In genomic region chr16:8669432-8669831, GRCm38 (mm10) we compare ENCODE assay signal across 10 mouse cellular contexts. TPM values are rescaled to one million over a fixed set of nuclear protein-coding genes. Genes with fewer than 3 reads are reported as not detected.
A peak's percentile ranks its signal among the peaks of the same experiment; 100 is the strongest.
DNase-seq lines count a peak whose midpoint lies in the region; ATAC-seq and TF ChIP-seq lines count a peak whose summit lies in the region.
"Had no signal": no experiment of that assay in that cellular context is flagged by ENCODE, and none has a peak within 500 bp of the region (broad histone marks: within the 10 kb centered on the region; RNA-seq: fewer than 3 reads in every experiment).

No protein-coding gene starts in this region.

- 0 out of 2 replicates have a peak, but pooled peaks cover 5% of the 10 kb centered on the region for H3K27me3 ChIP-seq in neural tube, embryonic 11.5 days (ENCODE audit: control insufficient read depth, insufficient read depth, low read length)
- H3K27me3 ChIP-seq in limb, embryonic 14.5 days (ENCODE audit: control insufficient read depth, insufficient read depth, low read length), result no peaks in the 10 kb centered on the region
- H3K27me3 ChIP-seq in stomach, embryonic 16.5 days (ENCODE audit: control insufficient read depth, insufficient read depth, low read length), result no peaks in the 10 kb centered on the region

- H3K4me1 ChIP-seq in neural tube, embryonic 11.5 days (ENCODE audit: control insufficient read depth, insufficient read depth, low read length), result peaks cover 28% of the 10 kb centered on the region
- peaks cover 13% of the 10 kb centered on the region for H3K4me1 ChIP-seq in limb, embryonic 14.5 days (ENCODE audit: control insufficient read depth, insufficient read depth, low read length)
- peaks cover 47% of the 10 kb centered on the region for H3K4me1 ChIP-seq in stomach, embryonic 16.5 days (ENCODE audit: control insufficient read depth, insufficient read depth, low read length)

- no peaks in the 10 kb centered on the region for H3K36me3 ChIP-seq in neural tube, embryonic 11.5 days (ENCODE audit: control insufficient read depth, insufficient read depth, low read length)
- H3K36me3 ChIP-seq in limb, embryonic 14.5 days (ENCODE audit: control insufficient read depth, insufficient read depth, low read length), result peaks cover 3% of the 10 kb centered on the region; the same call in 1 of the 2 replicates
- no peaks in the 10 kb centered on the region for H3K36me3 ChIP-seq in stomach, embryonic 16.5 days (ENCODE audit: control insufficient read depth, insufficient read depth, low read length)

- no peak for TF ChIP-seq POLR2A in limb, embryonic 14.5 days (IDR thresholded peaks at IDR 0.05; ENCODE audit: borderline replicate concordance, extremely low read depth, insufficient read depth, insufficient read length)

- 54% methylated on average over 5 of the region's 5 CpGs for WGBS in neural tube, embryonic 11.5 days
- 63% methylated on average over 5 of the region's 5 CpGs for WGBS in limb, embryonic 14.5 days
- WGBS in stomach, embryonic 16.5 days, result 62% methylated on average over 5 of the region's 5 CpGs

- H3K9ac ChIP-seq in neural tube, embryonic 11.5 days (ENCODE audit: low read length), result peak overlapping the region; percentile 69
- H3K9ac ChIP-seq in limb, embryonic 14.5 days (ENCODE audit: low read depth, low read length, severe bottlenecking), result 0 out of 2 replicates have a peak overlapping the region, but pooled peaks have one; percentile 64
- H3K9ac ChIP-seq in stomach, embryonic 16.5 days (ENCODE audit: low read length), result peak overlapping the region; percentile 55

- DNase-seq in embryo, embryonic 10.5 days (ENCODE audit: low spot score), result peak; percentile 44
- DNase-seq in embryo, embryonic 9.5 days (ENCODE audit: extremely low spot score), result no peak
- no peak for DNase-seq in neural tube, embryonic 11.5 days (ENCODE audit: low spot score)
- DNase-seq in neural tube, embryonic 10.5 days (ENCODE audit: extremely low spot score, low spot score), result no peak
- no peak for DNase-seq in limb, embryonic 14.5 days (ENCODE audit: low spot score)
- no peak for DNase-seq in left cerebral cortex, postnatal 36 days (ENCODE audit: low spot score in 2 of 2)
- no peak for DNase-seq in ovary, adult 18-20 months (ENCODE audit: low spot score)
- DNase-seq: gastrocnemius, postnatal 14 days had no signal

- H3K4me3 ChIP-seq in neural tube, embryonic 11.5 days (ENCODE audit: low read depth, low read length), result peak overlapping the region; percentile 62
- peak overlapping the region; percentile 61 for H3K4me3 ChIP-seq in limb, embryonic 14.5 days (replicated peaks; ENCODE audit: low read length)
- H3K4me3 ChIP-seq in stomach, embryonic 16.5 days (replicated peaks; ENCODE audit: low read length), result 0 out of 2 replicates have a peak overlapping the region, but pooled peaks have one; percentile 5

- ATAC-seq in neural tube, embryonic 11.5 days (ENCODE audit: insufficient read depth, low FRiP score, low TSS enrichment), result no peak
- ATAC-seq in limb, embryonic 14.5 days (ENCODE audit: low FRiP score, low read depth), result no peak
- ATAC-seq in stomach, embryonic 16.5 days (ENCODE audit: insufficient read depth, low FRiP score), result no peak

- H3K9me3 ChIP-seq in neural tube, embryonic 11.5 days (ENCODE audit: control insufficient read depth, low read length), result no peaks in the 10 kb centered on the region
- H3K9me3 ChIP-seq in limb, embryonic 14.5 days (ENCODE audit: control insufficient read depth, low read length), result no peaks in the 10 kb centered on the region
- H3K9me3 ChIP-seq in stomach, embryonic 16.5 days (replicated peaks; ENCODE audit: control insufficient read depth, low read length), result no peaks in the 10 kb centered on the region

- intact Hi-C loops in left cerebral cortex, postnatal 36 days (cut with DNase I), result no loop called here

- H3K4me2 ChIP-seq in neural tube, embryonic 11.5 days (ENCODE audit: low read depth), result peak overlapping the region; percentile 64
- peak overlapping the region; percentile 79 for H3K4me2 ChIP-seq in limb, embryonic 14.5 days (replicated peaks; ENCODE audit: low read depth, low read length, severe bottlenecking)
- peak overlapping the region; percentile 73 for H3K4me2 ChIP-seq in stomach, embryonic 16.5 days (ENCODE audit: low read depth, low read length)

- no peak overlapping the region for H3K27ac ChIP-seq in neural tube, embryonic 11.5 days (ENCODE audit: low read depth, low read length)
- no peak overlapping the region for H3K27ac ChIP-seq in limb, embryonic 14.5 days (replicated peaks; ENCODE audit: low read depth, low read length)
- peak overlapping the region; percentile 12; the same call in 1 of the 2 replicates for H3K27ac ChIP-seq in stomach, embryonic 16.5 days (ENCODE audit: low read length)

RNA-seq across cellular contexts. Expression of gene Carhsp1, which starts 2.5 kb away (rescaled TPM):
- 72.8 and 78.4 TPM in 2 replicates for polyA plus RNA-seq in neural tube, embryonic 11.5 days (2014; fragmentation: Nextera tagmentation; extraction: Ambion mirVana)
- polyA plus RNA-seq in limb, embryonic 14.5 days (2012; rRNA removed), result 60.7 and 62.1 TPM in 2 replicates
- 29.9 and 34.0 TPM in 2 replicates for polyA plus RNA-seq in limb, embryonic 14.5 days (2014; fragmentation: Nextera tagmentation; extraction: Ambion mirVana)
- polyA plus RNA-seq in stomach, embryonic 16.5 days (2015; fragmentation: Nextera tagmentation; extraction: Ambion mirVana), result 89.9 and 92.1 TPM in 2 replicates
- total RNA-seq in left cerebral cortex, postnatal 36 days (2021), result 10 to 100 TPM; 15.6 to 20.2 TPM

RNA-seq across cellular contexts. Expression of gene Gm5767, which starts 11.1 kb away (rescaled TPM):
- polyA plus RNA-seq in neural tube, embryonic 11.5 days (2014; fragmentation: Nextera tagmentation; extraction: Ambion mirVana), result not detected in 2 replicates
- not detected in 2 replicates for polyA plus RNA-seq in limb, embryonic 14.5 days (2012; rRNA removed)
- 0.33 TPM in 1 of 2 replicates, not detected in the other for polyA plus RNA-seq in limb, embryonic 14.5 days (2014; fragmentation: Nextera tagmentation; extraction: Ambion mirVana)
- not detected in 2 replicates for polyA plus RNA-seq in stomach, embryonic 16.5 days (2015; fragmentation: Nextera tagmentation; extraction: Ambion mirVana)
- not detected for total RNA-seq in left cerebral cortex, postnatal 36 days (2021)
- total RNA-seq: gastrocnemius, postnatal 14 days; monocyte, adult 5-6 weeks had no signal

RNA-seq across cellular contexts. Expression of gene Tmem186, which starts 31.9 kb away (rescaled TPM):
- 18.0 and 24.1 TPM in 2 replicates for polyA plus RNA-seq in neural tube, embryonic 11.5 days (2014; fragmentation: Nextera tagmentation; extraction: Ambion mirVana)
- polyA plus RNA-seq in limb, embryonic 14.5 days (2012; rRNA removed), result 17.4 and 18.6 TPM in 2 replicates
- 13.0 and 15.3 TPM in 2 replicates for polyA plus RNA-seq in limb, embryonic 14.5 days (2014; fragmentation: Nextera tagmentation; extraction: Ambion mirVana)
- polyA plus RNA-seq in stomach, embryonic 16.5 days (2015; fragmentation: Nextera tagmentation; extraction: Ambion mirVana), result 19.7 and 20.3 TPM in 2 replicates
- total RNA-seq in left cerebral cortex, postnatal 36 days (2021), result 10 to 100 TPM; 12.0 to 13.4 TPM

RNA-seq across cellular contexts. Expression of gene Pmm2, which starts 32.0 kb away (rescaled TPM):
- 40.2 and 40.6 TPM in 2 replicates for polyA plus RNA-seq in neural tube, embryonic 11.5 days (2014; fragmentation: Nextera tagmentation; extraction: Ambion mirVana)
- polyA plus RNA-seq in limb, embryonic 14.5 days (2012; rRNA removed), result 61.0 and 68.5 TPM in 2 replicates
- 46.1 and 47.9 TPM in 2 replicates for polyA plus RNA-seq in limb, embryonic 14.5 days (2014; fragmentation: Nextera tagmentation; extraction: Ambion mirVana)
- polyA plus RNA-seq in stomach, embryonic 16.5 days (2015; fragmentation: Nextera tagmentation; extraction: Ambion mirVana), result 63.4 and 72.6 TPM in 2 replicates
- 10 to 100 TPM; 24.3 to 50.5 TPM for total RNA-seq in left cerebral cortex, postnatal 36 days (2021)

Comparison
In these comparisons a context has a peak if more than half of its experiments do, and no peak if none do; other contexts are left out.
1. H3K4me3 ChIP-seq: peak in every context shown above with its lines; median percentile 62 in neural tube, embryonic 11.5 days; 61 in limb, embryonic 14.5 days; 5 in stomach, embryonic 16.5 days.